Mouse (Mus musculus): ENCODE results near the gene Myo1f.
"Not testable (repeated sequence)": the region's sequence is repeated elsewhere in the genome, so short reads cannot be mapped to it uniquely, and the experiment has no call there.

Myo1f gene

DNA sequence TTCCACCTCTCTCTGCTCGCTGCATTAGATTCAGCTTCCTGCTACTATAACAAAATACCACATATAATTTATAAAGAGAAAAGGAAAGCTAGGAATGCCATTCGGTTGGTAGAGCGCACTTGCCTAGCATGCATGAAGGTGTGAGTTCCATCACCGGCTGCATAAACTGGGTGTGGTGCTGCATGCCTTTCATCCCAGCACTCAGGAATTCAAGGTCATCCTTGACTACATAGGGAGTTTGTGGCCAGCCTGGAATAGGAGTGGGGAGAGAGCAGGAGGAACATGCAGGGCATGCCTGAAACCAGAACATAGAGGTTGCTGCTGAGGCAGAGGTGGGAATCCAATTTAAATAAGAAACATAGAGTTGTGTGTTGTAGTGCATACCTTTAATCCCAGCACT is 28.6 kb downstream of the Myo1f start:
- DNase-seq (ENCODE audit: low spot score) = no peak

GRCm38 (mm10) chr17:33586011-33586410 is 30.5 kb downstream of the Myo1f start:
- no peak for DNase-seq (ENCODE audit: low spot score)

DNA sequence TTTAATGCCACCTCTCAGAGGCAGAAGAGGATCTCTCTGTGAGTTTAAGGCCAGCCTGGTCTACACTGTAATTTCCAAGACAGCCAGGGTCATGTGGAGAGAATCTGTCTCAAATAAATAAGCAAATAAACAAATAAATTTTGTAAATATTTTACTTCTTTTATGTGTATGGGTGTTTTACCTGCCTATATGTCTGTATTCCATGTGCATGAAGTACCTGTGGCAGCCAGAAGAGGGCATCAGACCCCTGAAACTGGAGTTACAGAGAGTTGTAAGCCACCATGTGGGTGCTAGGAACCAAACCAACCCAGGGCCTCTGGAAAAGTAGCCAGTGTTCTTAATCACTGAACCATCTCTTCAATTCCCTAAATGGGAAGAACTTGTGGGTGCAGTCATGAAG is 41.8 kb downstream of the Myo1f start:
- no peak for DNase-seq (ENCODE audit: low spot score)

GRCm38 (mm10) chr17:33598506-33598905 is 43.0 kb downstream of the Myo1f start:
- DNase-seq (ENCODE audit: low spot score) = no peak

- DNase-seq (ENCODE audit: low spot score) = no peak
These were observed 44.4 kb downstream of the Myo1f start for GRCm38 (mm10) chr17:33599836-33600475.

DNA sequence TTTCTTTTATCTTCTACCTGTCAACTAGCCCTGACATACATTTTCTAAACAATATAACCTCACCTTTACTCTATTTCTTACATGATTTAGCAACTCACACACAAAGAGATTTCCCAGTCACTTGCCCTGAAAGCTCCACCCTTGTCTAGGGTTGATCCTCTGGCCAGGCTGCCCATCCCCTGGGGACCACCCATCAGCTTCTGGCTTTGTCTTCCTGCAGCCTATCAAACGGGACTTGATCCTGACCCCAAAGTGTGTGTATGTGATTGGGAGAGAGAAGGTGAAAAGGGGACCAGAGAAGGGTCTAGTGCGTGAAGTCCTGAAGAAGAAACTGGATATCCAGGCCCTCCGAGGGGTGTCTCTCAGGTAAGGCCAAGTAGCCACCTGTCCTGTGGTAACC is 45.3 kb downstream of the Myo1f start:
- no peak for DNase-seq (ENCODE audit: low spot score)

DNA sequence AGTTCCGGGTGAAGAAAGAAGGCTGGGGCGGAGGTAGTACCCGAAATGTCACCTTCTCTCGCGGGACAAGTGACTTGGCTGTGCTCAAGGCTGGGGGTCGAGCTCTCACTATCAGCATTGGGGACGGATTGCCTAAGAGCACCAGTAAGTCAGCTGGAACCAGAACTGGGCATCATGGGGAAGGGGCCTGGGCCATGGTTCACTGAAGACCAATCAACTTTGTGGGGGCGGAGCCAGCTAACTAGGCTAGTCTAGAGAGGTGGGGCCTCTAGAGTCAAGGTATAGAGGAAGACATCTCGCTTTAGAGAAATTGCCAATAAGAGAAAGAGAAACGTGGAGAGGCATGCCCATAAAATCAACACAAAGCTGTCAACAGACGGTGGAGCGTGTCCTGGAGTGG is 46.4 kb downstream of the Myo1f start:
- no peak for DNase-seq (ENCODE audit: low spot score)

- no peak for DNase-seq (ENCODE audit: low spot score)
These were observed 51.8 kb downstream of the Myo1f start for GRCm38 (mm10) chr17:33607273-33607672.

DNA sequence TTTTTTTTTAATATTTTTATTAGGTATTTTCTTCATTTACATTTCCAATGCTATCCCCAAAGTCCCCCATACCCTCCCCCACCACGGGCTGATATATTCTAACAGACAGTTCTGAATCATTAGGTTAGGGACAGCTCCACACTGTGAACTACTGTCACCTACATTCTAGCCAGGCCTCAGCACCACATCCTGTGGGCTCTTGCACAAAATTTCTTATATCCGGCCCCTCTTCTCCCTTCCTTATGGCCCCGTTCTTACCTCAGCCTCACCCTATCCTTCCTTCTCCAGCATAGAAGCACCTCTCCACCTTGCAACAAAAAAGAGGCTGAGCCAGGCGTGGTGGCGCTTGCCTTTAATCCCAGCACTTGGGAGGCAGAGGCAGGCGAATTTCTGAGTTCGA is 55.0 kb downstream of the Myo1f start:
- DNase-seq (ENCODE audit: low spot score) = no peak

GRCm38 (mm10) chr17:33613726-33614125 is 58.2 kb downstream of the Myo1f start:
- DNase-seq (ENCODE audit: low spot score) = not testable (repeated sequence)

GRCm38 (mm10) chr17:33627281-33627680 is 71.8 kb downstream of the Myo1f start:
- DNase-seq (ENCODE audit: low spot score) = no peak

DNA sequence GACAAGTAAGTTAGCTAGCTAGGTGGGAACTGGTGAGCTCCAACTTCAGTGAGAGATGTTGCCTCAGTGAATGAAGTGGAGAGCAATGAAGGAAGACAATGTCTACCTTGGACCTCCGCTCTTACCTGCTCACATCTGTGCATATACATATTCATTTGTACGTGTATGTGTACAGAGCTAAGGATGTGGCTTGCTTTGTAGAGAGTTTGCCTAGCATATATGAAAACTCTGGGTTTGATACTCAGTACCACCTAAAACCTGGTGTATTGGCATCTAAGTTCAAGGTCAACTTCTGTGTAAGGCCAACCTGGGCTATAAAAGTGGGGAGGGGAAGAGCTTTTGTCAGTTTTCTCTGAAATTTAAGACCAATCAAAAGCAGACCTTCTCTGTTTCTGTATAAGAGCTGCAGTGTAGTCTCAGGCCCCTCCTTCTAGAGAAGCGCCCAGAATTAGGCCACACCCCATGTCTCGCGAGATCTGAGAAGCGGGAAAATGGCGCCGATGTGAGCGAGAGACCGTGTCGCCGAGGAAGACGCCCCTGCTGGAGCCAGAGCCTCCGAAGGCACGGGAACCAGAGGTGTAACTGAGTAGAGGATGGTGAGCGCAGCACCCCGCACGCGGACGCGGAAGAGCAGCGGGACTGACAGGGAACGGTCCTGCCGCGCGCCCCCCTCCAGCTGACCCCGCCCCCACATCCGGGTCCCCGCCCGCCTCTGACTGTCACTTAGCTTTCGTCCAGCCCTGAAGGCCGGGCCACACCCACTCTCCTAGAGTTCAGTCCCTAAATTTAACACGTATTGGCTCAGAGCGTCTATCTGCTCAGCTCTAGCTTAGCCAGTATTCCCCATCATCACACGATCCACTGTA is 73.3 kb downstream of the Myo1f start, which contains the start of gene Zfp414:
Gene Zfp414 (plus strand): TSS at position 470 of the 866 bp plus-strand sequence.
- peak; percentile 90 for DNase-seq (ENCODE audit: low spot score)

DNA sequence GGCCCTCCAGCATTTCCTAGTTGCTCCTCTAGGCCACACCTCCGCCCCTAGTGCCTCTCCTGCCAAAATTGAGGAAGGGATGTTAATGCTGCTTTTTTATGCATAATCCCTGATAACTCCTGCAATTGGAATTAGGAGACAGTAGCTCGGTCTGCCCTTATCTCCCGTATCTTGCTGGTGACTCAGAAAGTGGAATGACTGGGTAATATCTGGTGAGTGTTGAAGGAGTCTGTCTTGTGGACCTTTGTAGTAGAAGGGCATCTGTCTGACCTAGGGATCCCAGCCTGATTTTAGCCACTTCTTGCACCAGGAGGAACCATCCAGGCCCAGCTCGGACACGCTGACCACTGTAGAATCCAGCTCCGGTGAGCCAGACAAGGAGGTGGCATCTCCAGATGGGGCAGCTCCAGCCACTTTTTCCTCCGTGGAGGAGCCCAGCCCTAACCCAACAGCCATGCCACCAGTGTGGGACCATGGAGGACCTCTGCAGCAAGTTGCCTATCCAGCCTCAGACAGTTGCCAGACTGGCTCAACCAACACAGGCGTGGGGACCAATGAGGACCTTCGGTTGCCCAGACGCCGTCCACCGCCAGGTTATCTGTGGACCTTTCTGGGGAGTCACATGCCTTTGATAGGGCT is 74.1 kb downstream of the Myo1f start:
- no peak for DNase-seq (ENCODE audit: low spot score)

- no peak for DNase-seq (ENCODE audit: low spot score)
These were observed 74.8 kb downstream of the Myo1f start for GRCm38 (mm10) chr17:33630171-33630895.

GRCm38 (mm10) chr17:33631236-33631635 is 75.7 kb downstream of the Myo1f start:
- DNase-seq (ENCODE audit: low spot score) = no peak

- no peak for DNase-seq (ENCODE audit: low spot score)
These were observed 76.3 kb downstream of the Myo1f start for GRCm38 (mm10) chr17:33631796-33632195.

DNA sequence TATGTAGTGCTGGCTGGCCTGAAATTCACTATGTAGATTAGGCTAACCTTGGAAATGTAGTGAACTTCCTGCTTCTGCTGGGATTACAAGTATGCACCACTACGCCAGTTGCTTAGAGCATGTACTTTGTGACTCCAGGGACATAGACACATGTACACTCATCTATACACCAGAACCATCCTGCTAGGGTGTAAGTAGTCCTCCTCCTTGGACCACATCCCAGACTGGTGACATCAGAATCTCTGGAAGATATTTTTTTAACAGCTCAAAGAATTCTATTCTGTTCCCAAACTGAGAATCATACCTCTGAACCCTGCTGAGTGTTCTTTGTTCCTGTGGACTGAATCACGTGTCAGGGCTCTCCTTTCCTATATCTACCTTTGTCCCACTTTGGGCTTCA is 81.5 kb downstream of the Myo1f start:
- no peak for DNase-seq (ENCODE audit: low spot score)

DNA sequence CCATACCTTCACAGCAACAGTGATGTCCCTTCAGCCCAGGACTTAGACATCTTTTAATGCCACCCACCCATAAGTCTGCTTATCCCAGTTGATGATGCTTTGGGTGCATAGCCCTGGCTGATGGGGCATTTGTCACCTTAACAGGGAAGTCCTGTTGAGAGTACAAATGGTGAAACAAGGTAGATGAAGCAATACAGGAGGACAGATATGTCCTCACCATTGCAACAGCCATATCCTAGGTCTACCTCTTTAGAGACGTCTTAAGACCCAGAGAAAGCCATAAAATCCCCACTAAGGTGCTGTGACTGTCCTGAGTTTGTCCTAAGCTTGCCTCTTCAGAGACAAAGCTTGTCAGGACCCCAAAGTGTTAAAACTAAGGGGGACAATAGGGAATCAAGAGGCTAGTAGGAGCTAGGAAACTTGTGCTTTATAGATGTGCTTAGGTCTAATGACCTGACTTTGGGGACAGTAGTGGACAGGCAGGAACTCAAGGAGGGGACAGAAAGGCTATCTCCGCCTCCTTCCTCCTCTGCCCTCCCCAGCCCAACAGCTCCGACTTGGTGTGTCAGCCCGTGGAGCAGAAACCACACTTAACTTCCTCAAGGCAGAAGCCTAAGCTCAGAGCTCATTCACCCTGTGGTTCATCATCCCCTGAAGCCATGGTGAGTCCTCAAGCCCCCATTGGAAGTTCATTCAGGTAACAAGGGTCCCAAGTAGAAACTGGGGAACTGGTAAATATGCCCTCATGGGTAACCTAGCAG is 82.2 kb downstream of the Myo1f start, which contains the start of gene Pram1:
Gene Pram1 (plus strand): TSS at position 541 of the 761 bp plus-strand sequence.
- no peak for DNase-seq (ENCODE audit: low spot score)

GRCm38 (mm10) chr17:33639743-33640142 is 84.2 kb downstream of the Myo1f start:
- DNase-seq (ENCODE audit: low spot score) = no peak

DNA sequence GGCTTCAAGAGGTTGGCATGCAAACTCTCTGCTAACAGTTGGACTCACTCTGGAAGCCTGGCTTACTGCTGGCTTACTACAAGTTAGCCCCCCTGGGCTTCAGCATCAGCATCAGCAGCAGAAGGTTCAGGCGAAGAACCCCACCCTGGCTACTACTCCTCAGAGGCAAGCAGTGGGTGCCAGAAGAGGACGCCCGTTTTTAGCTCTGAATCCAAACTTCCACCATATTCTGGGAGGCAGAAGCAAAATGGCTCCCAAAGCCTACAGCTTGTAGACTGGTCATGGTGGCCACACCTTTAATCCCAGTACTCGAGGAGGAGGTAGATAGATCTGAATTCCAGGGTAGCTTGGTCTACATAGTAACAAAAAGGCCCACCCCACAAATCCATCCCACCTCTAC is 88.6 kb downstream of the Myo1f start:
- DNase-seq (ENCODE audit: low spot score) = no peak

- DNase-seq (ENCODE audit: low spot score) = no peak
These were observed 89.6 kb downstream of the Myo1f start for GRCm38 (mm10) chr17:33645073-33645472.
